Mouse (Mus musculus): ENCODE results near the gene Spock1.

GRCm38 (mm10) chr13:57402386-57402785 lies 505.7 kb downstream of the Spock1 start:
- no peak for TF ChIP-seq CTCF (conservative IDR thresholded peaks at IDR 0.05; ENCODE audit: low read length)
- TF ChIP-seq NANOG (IDR thresholded peaks at IDR 0.05; ENCODE audit: borderline replicate concordance, low read length), result no peak
- no peak for TF ChIP-seq POU5F1 (IDR thresholded peaks at IDR 0.05; ENCODE audit: borderline replicate concordance, low read length)
